Mouse (Mus musculus) heart, embryonic 15.5 days (tissue): ENCODE results near the gene Rab25. TPM values are rescaled to one million over a fixed set of nuclear protein-coding genes. Genes with fewer than 3 reads are reported as not detected.
A peak's percentile ranks its signal among the peaks of the same experiment; 100 is the strongest.

Source experiments
- ATAC-seq: fragments of 200-750 bp; cut with Nextera tagmentation; replicated peaks from 2 replicates; pipeline ENCODE4 v1.8.0; 2017; ENCODE audit warnings: low read depth, moderate TSS enrichment; ENCODE audit not compliant: insufficient number of reproducible peaks, insufficient read depth, low FRiP score
- H3K27ac ChIP-seq: fragments of 300-500 bp; sonication (generic); 2 replicates; pipeline ENCODE4 v1.5.1; 2015; ENCODE audit warnings: mild to moderate bottlenecking, inconsistent platforms
- H3K27me3 ChIP-seq: fragments of 300-500 bp; sonication (generic); 2 replicates; pipeline ENCODE4 v1.6.1; 2015; ENCODE audit warnings: inconsistent platforms
- H3K36me3 ChIP-seq: fragments of 300-500 bp; sonication (generic); 2 replicates; pipeline ENCODE4 v1.6.1; 2015; ENCODE audit warnings: mild to moderate bottlenecking, inconsistent platforms
- H3K4me1 ChIP-seq: fragments of 300-500 bp; sonication (generic); replicated peaks from 2 replicates; pipeline ENCODE4 v1.6.1; 2015; ENCODE audit warnings: inconsistent platforms
- H3K4me2 ChIP-seq: fragments of 300-500 bp; sonication (generic); 2 replicates; pipeline ENCODE4 v1.6.1; 2015; ENCODE audit warnings: inconsistent platforms, mild to moderate bottlenecking, moderate library complexity
- H3K4me3 ChIP-seq: fragments of 300-500 bp; sonication (generic); 2 replicates; pipeline ENCODE4 v1.5.1; 2015; ENCODE audit warnings: mild to moderate bottlenecking, inconsistent platforms
- H3K9ac ChIP-seq: fragments of 300-500 bp; sonication (generic); 2 replicates; pipeline ENCODE4 v1.6.1; 2015; ENCODE audit warnings: mild to moderate bottlenecking, inconsistent platforms
- H3K9me3 ChIP-seq: fragments of 300-500 bp; sonication (generic); replicated peaks from 2 replicates; pipeline ENCODE4 v1.6.1; 2016; ENCODE audit warnings: inconsistent platforms
- WGBS: fragments of 180-500 bp; shearing (Covaris S2); methylation state at CpG from one replicate; pipeline ENCODE4 v1.1.7; 2015; ENCODE audit warnings: mixed read lengths; 5-methylcytosine and 5-hydroxymethylcytosine counted together
- microRNA counts: library from miRNA; unstranded; fragments of <30 nt; microRNA quantifications from one replicate; lab custom pipeline; 2016
- microRNA-seq: library from miRNA; unstranded; fragments of <30 nt; microRNA quantifications from one replicate; pipeline ENCODE4, GENCODE M21; 2016
- polyA plus RNA-seq: library from polyadenylated mRNA; unstranded; fragments of >200 nt; fragmentation: Nextera tagmentation; extraction: Ambion mirVana; gene quantifications from 2 replicates; pipeline ENCODE4 v1.2.1, GENCODE M21; 2015

Rab25 gene
- polyA plus RNA-seq, 1 experiment from 2014 or later, result 0.92 TPM

DNA sequence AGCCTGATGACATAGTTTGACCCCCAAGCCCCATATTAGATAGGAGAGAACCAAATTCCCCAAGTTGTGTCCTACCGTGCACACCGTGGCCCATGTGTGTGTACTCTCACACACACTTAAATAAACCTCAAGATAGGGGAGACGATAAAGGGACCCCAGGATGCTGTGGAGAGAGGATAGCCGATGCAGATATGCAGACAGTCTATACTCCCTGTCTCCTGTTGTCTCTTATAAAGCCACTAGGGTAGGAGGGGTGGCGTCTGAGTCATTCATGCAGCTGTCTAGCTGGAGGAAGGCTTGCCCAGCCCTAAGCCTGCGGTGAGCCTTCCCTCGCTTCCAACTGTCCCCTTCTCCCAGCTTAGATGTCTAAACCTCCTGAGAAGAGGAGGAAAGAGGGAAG lies 48.0 kb downstream of the Rab25 start:
- H3K27ac ChIP-seq, result no peak overlapping the region

DNA sequence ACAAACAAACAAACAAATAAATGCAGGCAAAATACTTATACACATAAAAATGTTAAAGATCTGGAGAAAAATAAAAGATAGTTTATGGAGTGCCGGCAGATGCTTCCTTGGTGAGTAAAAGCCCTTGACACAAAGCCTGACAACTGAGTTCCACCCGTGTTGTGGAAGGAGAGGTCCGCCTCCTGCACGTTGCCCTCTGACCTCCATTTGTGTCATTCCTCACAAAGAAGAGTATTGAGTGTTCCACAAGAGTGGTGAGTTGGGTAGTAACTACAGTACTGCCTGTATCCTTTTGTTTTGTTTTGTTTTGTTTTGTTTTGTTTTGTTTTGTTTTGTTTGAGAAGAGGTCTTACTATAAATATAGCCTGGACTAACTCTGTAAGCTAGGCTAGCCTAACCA lies 48.5 kb downstream of the Rab25 start:
- no peak overlapping the region for H3K4me2 ChIP-seq
- no peaks in the 10 kb centered on the region for H3K36me3 ChIP-seq
- no peak overlapping the region for H3K4me3 ChIP-seq
- no peak overlapping the region for H3K27ac ChIP-seq
- H3K9me3 ChIP-seq, result no peaks in the 10 kb centered on the region
- H3K4me1 ChIP-seq, result peaks cover 71% of the 10 kb centered on the region
- ATAC-seq, result no peak
- WGBS, result 83% methylated on average over 4 of the region's 4 CpGs
- no peaks in the 10 kb centered on the region for H3K27me3 ChIP-seq
- H3K9ac ChIP-seq, result no peak overlapping the region

More for the DNA sequence above, 48.0 kb downstream of the Rab25 start:
- Histone ChIP-seq H3K4me3 (no peak overlapping the region), H3K9ac (no peak overlapping the region), H3K9me3 (no peaks in the 10 kb centered on the region), H3K4me1 (peaks cover 66% of the 10 kb centered on the region), H3K4me2 (peak overlapping the region; percentile 86; the same call in 1 of the 2 replicates), H3K27me3 (no peaks in the 10 kb centered on the region), H3K36me3 (no peaks in the 10 kb centered on the region)
- ATAC-seq, result no peak
- 81% methylated on average over 7 of the region's 7 CpGs for WGBS

DNA sequence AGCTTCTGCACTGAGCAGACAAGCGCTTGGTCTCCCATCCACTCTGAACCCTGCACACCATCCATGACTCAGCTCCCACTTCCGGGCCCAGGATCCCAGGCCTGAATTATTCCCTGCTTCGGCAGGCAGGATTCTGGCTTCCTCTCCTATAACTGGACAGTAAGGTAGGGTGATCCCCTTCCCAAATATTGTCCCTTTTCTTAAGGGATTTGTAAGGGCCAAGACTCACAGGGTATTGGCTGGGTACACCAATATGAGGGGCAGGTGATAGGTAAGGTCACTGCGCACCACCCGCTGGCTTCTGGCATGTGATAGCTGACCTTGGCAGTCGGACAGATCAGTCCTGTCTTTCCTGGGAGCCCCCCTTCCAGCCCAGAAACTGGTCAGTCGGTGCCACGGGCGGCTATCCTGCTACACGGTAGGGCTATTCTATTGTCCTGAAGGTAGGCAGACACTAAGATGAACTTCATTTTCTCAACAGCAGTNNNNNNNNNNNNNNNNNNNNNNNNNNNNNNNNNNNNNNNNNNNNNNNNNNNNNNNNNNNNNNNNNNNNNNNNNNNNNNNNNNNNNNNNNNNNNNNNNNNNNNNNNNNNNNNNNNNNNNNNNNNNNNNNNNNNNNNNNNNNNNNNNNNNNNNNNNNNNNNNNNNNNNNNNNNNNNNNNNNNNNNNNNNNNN lies 52.2 kb downstream of the Rab25 start:
- Histone ChIP-seq H3K27me3 (no peaks in the 10 kb centered on the region), H3K4me2 (no peak overlapping the region), H3K9me3 (no peaks in the 10 kb centered on the region), H3K36me3 (no peaks in the 10 kb centered on the region), H3K4me1 (peaks cover 68% of the 10 kb centered on the region), H3K27ac (peak overlapping the region; percentile 96), H3K9ac (no peak overlapping the region), H3K4me3 (no peak overlapping the region)
- WGBS, result 67% methylated on average over 10 of the region's 10 CpGs
- no peak for ATAC-seq

DNA sequence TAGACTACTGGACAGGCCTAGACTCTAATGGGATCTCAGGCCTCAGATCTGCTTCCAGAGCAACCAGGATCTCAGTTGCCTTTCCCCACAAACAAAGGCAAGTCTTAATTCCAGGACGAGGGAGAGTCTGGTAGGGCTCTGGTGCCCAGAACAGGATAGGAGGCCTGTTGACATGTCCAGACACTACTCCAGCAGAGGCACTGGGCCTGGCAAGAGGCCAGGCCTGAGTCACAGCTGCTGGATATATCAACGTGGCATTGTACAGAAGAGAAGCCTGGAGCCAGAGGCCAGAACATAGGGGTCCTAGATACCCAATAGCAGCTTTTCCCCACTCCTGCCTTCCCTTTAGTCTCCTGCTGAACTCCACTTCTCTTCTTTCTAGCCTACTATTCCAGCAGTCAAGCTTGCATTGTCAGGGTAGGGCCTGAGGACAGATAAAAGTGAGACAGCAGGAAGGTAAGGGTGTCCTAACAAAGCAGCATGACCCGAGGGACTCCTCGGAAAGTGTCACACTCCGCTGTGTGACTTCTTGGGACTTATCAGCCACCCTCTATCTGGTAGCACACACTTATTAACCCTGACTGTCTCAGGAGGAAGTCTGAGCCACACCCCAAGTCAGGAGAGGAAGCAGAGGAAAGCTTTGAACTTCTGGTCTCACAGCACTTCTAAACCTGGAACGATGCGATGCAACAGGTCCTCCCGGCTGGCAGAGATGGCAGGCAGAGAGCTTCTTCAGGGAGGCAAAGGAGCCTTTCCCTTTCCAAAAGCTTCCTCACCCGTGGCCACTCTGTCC lies 53.1 kb downstream of the Rab25 start:
- Histone ChIP-seq H3K9ac (0 out of 2 replicates have a peak overlapping the region, but pooled peaks have one; percentile 11), H3K27me3 (no peaks in the 10 kb centered on the region), H3K9me3 (no peaks in the 10 kb centered on the region), H3K36me3 (no peaks in the 10 kb centered on the region), H3K4me1 (peaks cover 68% of the 10 kb centered on the region), H3K4me3 (no peak overlapping the region), H3K4me2 (peak overlapping the region; percentile 9), H3K27ac (peak overlapping the region; percentile 96)
- peak; percentile 36 for ATAC-seq
- WGBS, result 30% methylated on average over 9 of the region's 9 CpGs

DNA sequence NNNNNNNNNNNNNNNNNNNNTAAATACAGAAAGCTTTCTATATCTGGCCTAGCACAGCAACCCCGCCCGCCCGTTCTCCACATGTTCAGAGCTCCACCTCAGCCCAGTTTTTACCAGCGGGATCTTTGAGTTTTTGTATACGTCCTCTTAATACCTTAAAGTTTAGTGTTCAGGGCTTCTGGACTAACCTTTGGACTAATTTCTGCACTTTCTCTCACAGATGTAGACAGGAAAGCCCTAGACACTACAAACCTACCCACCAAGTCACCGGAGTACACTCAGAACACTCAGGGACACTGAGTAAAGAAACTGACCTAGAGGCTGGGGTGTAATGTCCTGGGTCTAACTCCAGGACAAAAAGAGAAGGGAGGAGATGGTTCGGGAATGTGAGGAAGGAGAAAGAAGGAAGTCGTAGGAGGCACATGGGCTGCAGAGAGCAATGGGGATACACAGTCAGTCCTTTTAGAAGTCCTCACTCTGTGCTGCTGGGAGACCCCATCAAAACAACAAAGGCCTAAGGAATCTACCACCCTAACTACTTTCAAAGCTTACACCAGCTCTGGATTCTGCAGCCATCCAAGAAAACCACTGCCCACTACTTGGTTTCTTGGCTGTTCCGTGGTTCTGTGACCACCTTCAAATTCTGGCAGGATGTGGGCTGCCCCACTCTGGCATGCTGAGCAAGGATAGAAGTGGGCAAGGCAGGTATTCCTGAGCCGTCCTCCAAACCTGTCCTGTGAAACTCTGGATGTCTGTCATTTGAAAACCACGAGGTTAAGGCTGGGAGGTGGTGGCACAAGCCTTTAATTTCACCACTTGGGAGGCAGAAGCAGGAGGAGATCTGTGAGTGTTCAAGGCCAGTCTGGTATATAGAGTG lies 54.2 kb downstream of the Rab25 start:
- no peaks in the 10 kb centered on the region for H3K9me3 ChIP-seq
- H3K9ac ChIP-seq, result peak overlapping the region; percentile 6; the same call in 1 of the 2 replicates
- no peaks in the 10 kb centered on the region for H3K27me3 ChIP-seq
- peak overlapping the region; percentile 53; the same call in 1 of the 2 replicates for H3K4me3 ChIP-seq
- H3K4me1 ChIP-seq, result peaks cover 76% of the 10 kb centered on the region
- H3K36me3 ChIP-seq, result no peaks in the 10 kb centered on the region
- peak overlapping the region; percentile 88 for H3K4me2 ChIP-seq
- H3K27ac ChIP-seq, result peak overlapping the region; percentile 96
- no peak for ATAC-seq
- 65% methylated on average over 11 of the region's 11 CpGs for WGBS

MicroRNA genes within 50 kb of the gene (microRNA counts, 519-probe panel; counts per million panel counts)
- microRNA mmu-miR-1905 (lab: Ali Mortazavi, UCI), result not detected

Small RNA genes lying within 50 kb of the gene (microRNA-seq; reads per million reads assigned to microRNA genes)
- gene Mir1905, result not detected

Other genes starting within 250 kb of the Rab25 start
- gene Glmp, start 223.3 kb downstream of the Rab25 start, polyA plus RNA-seq, result 143 and 156 TPM in 2 replicates
- 1.7 and 2.2 TPM in 2 replicates for gene Tmem79, start 212.2 kb downstream of the Rab25 start, polyA plus RNA-seq
- 41.1 and 52.8 TPM in 2 replicates for gene Smg5, start 212.0 kb downstream of the Rab25 start, polyA plus RNA-seq
- gene Paqr6, start 183.7 kb downstream of the Rab25 start, polyA plus RNA-seq, result 3.9 and 5.1 TPM in 2 replicates
- not detected in 2 replicates for gene Bglap3, start 175.6 kb downstream of the Rab25 start, polyA plus RNA-seq
- not detected in 2 replicates for gene Bglap2, start 169.6 kb downstream of the Rab25 start, polyA plus RNA-seq
- not detected in 2 replicates for gene Bglap, start 163.8 kb downstream of the Rab25 start, polyA plus RNA-seq
- 83.6 and 96.3 TPM in 2 replicates for gene Pmf1, start 138.0 kb downstream of the Rab25 start, polyA plus RNA-seq
- gene Slc25a44, start 123.2 kb downstream of the Rab25 start, polyA plus RNA-seq, result 11.8 and 14.1 TPM in 2 replicates
- gene Sema4a, start 87.1 kb downstream of the Rab25 start, polyA plus RNA-seq, result 2.1 and 5.3 TPM in 2 replicates
- 110 and 131 TPM in 2 replicates for gene Lmna, start 38.3 kb downstream of the Rab25 start, polyA plus RNA-seq
- 6.5 and 8.0 TPM in 2 replicates for gene Mex3a, start 15.9 kb downstream of the Rab25 start, polyA plus RNA-seq
- 119 and 144 TPM in 2 replicates for gene Lamtor2, start 4.8 kb upstream of the Rab25 start, polyA plus RNA-seq
- 30.0 and 34.9 TPM in 2 replicates for gene Ubqln4, start 5.5 kb upstream of the Rab25 start, polyA plus RNA-seq
- 164 and 178 TPM in 2 replicates for gene Ssr2, start 27.6 kb upstream of the Rab25 start, polyA plus RNA-seq
- gene Arhgef2, start 57.7 kb upstream of the Rab25 start, polyA plus RNA-seq, result 72.8 and 82.5 TPM in 2 replicates
- gene Rxfp4, start 104.8 kb upstream of the Rab25 start, polyA plus RNA-seq, result not detected in 2 replicates
- gene Khdc4, start 137.5 kb upstream of the Rab25 start, polyA plus RNA-seq, result 61.3 and 69.2 TPM in 2 replicates
- gene Rit1, start 168.5 kb upstream of the Rab25 start, polyA plus RNA-seq, result 49.9 and 55.5 TPM in 2 replicates
- 10.8 and 14.4 TPM in 2 replicates for gene Syt11, start 226.9 kb upstream of the Rab25 start, polyA plus RNA-seq